In genomic region chr15:84166818-84167217, GRCm38 (mm10) we compare ENCODE assay signal across 10 mouse cellular contexts. TPM values are rescaled to one million over a fixed set of nuclear protein-coding genes. Genes with fewer than 3 reads are reported as not detected.
DNase-seq lines count a peak whose midpoint lies in the region; ATAC-seq and TF ChIP-seq lines count a peak whose summit lies in the region.
"Had no signal": no experiment of that assay in that cellular context is flagged by ENCODE, and none has a peak within 500 bp of the region (broad histone marks: within the 10 kb centered on the region; RNA-seq: fewer than 3 reads in every experiment).

No protein-coding gene starts in this region.

- no peak overlapping the region for H3K4me3 ChIP-seq in kidney, adult 2 months (ENCODE audit: insufficient read depth, low read depth, low read length)
- no peak overlapping the region for H3K4me3 ChIP-seq in kidney, embryonic 16.5 days (ENCODE audit: low read length)
- no peak overlapping the region for H3K4me3 ChIP-seq in embryonic facial prominence, embryonic 14.5 days (ENCODE audit: low read depth, low read length)
- no peak overlapping the region for H3K4me3 ChIP-seq in forebrain, embryonic 16.5 days (replicated peaks; ENCODE audit: low read length)
- H3K4me3 ChIP-seq in midbrain, embryonic 15.5 days, result no peak overlapping the region

- H3K36me3 ChIP-seq in kidney, adult 2 months (ENCODE audit: control insufficient read depth, insufficient read depth, low read length), result no peaks in the 10 kb centered on the region
- no peaks in the 10 kb centered on the region for H3K36me3 ChIP-seq in kidney, embryonic 16.5 days (ENCODE audit: insufficient read depth, low read length)
- H3K36me3 ChIP-seq in embryonic facial prominence, embryonic 14.5 days (ENCODE audit: control insufficient read depth, insufficient read depth, low read length), result no peaks in the 10 kb centered on the region
- no peaks in the 10 kb centered on the region for H3K36me3 ChIP-seq in forebrain, embryonic 16.5 days (ENCODE audit: control insufficient read depth, insufficient read depth)
- no peaks in the 10 kb centered on the region for H3K36me3 ChIP-seq in midbrain, embryonic 15.5 days (replicated peaks)
- H3K36me3 ChIP-seq: limb, embryonic 13.5 days had no signal

- no peak overlapping the region for H3K27ac ChIP-seq in kidney, adult 2 months (ENCODE audit: insufficient read depth, low read depth, low read length)
- no peak overlapping the region for H3K27ac ChIP-seq in kidney, embryonic 16.5 days (ENCODE audit: low read length)
- H3K27ac ChIP-seq in embryonic facial prominence, embryonic 14.5 days (replicated peaks; ENCODE audit: low read depth, low read length), result no peak overlapping the region
- peak overlapping the region; percentile 62; the same call in 1 of the 2 replicates for H3K27ac ChIP-seq in forebrain, embryonic 16.5 days (ENCODE audit: low read length)
- H3K27ac ChIP-seq in midbrain, embryonic 15.5 days, result peak overlapping the region; percentile 87
- H3K27ac ChIP-seq: limb, embryonic 13.5 days had no signal

- peaks cover 5% of the 10 kb centered on the region; the same call in 1 of the 2 replicates for H3K4me1 ChIP-seq in kidney, adult 2 months (ENCODE audit: control insufficient read depth, insufficient read depth, low read length)
- H3K4me1 ChIP-seq in kidney, embryonic 16.5 days (ENCODE audit: insufficient read depth, low read length), result peaks cover 16% of the 10 kb centered on the region
- peaks cover 6% of the 10 kb centered on the region; the same call in 1 of the 2 replicates for H3K4me1 ChIP-seq in embryonic facial prominence, embryonic 14.5 days (ENCODE audit: control insufficient read depth, insufficient read depth, low read length)
- peaks cover 20% of the 10 kb centered on the region for H3K4me1 ChIP-seq in forebrain, embryonic 16.5 days (replicated peaks; ENCODE audit: control insufficient read depth, insufficient read depth, low read length)
- peaks cover 24% of the 10 kb centered on the region for H3K4me1 ChIP-seq in midbrain, embryonic 15.5 days

- TF ChIP-seq POLR2A in kidney, adult 2 months (IDR thresholded peaks at IDR 0.05; ENCODE audit: low read depth, low read length), result no peak

- DNase-seq in kidney, adult 2 months, result peak; percentile 54
- no peak for DNase-seq in embryonic facial prominence, embryonic 14.5 days (ENCODE audit: low spot score)
- no peak for DNase-seq in thymus, postnatal 0 days (ENCODE audit: low spot score)
- DNase-seq in heart, adult 11 months, result no peak

- no peak overlapping the region for H3K4me2 ChIP-seq in kidney, embryonic 16.5 days (replicated peaks; ENCODE audit: low read depth, low read length)
- H3K4me2 ChIP-seq in embryonic facial prominence, embryonic 14.5 days (ENCODE audit: low read depth, low read length), result peak overlapping the region; percentile 99; the same call in 1 of the 2 replicates
- H3K4me2 ChIP-seq in forebrain, embryonic 16.5 days (ENCODE audit: low read length), result peak overlapping the region; percentile 83
- peak overlapping the region; percentile 69 for H3K4me2 ChIP-seq in midbrain, embryonic 15.5 days

- 62% methylated on average over 6 of the region's 6 CpGs for WGBS in kidney, adult 2 months
- 70% methylated on average over 6 of the region's 6 CpGs for WGBS in kidney, embryonic 16.5 days
- WGBS in embryonic facial prominence, embryonic 14.5 days, result 71% methylated on average over 6 of the region's 6 CpGs
- WGBS in forebrain, embryonic 16.5 days, result 70% methylated on average over 6 of the region's 6 CpGs
- WGBS in midbrain, embryonic 15.5 days, result 68% methylated on average over 6 of the region's 6 CpGs

- H3K27me3 ChIP-seq in kidney, adult 2 months (replicated peaks; ENCODE audit: control insufficient read depth, insufficient read depth, low read length), result no peaks in the 10 kb centered on the region
- H3K27me3 ChIP-seq in kidney, embryonic 16.5 days (ENCODE audit: insufficient read depth, low read length), result peaks cover 15% of the 10 kb centered on the region; the same call in 1 of the 2 replicates
- peaks cover 9% of the 10 kb centered on the region; the same call in 1 of the 2 replicates for H3K27me3 ChIP-seq in embryonic facial prominence, embryonic 14.5 days (replicated peaks; ENCODE audit: control insufficient read depth, insufficient read depth, low read length)
- no peaks in the 10 kb centered on the region for H3K27me3 ChIP-seq in forebrain, embryonic 16.5 days (replicated peaks; ENCODE audit: control insufficient read depth, insufficient read depth, low read length)
- H3K27me3 ChIP-seq in midbrain, embryonic 15.5 days (replicated peaks), result no peaks in the 10 kb centered on the region

- H3K9me3 ChIP-seq in kidney, embryonic 16.5 days (ENCODE audit: low read length), result no peaks in the 10 kb centered on the region
- H3K9me3 ChIP-seq in embryonic facial prominence, embryonic 14.5 days (ENCODE audit: control insufficient read depth, low read length), result no peaks in the 10 kb centered on the region
- no peaks in the 10 kb centered on the region for H3K9me3 ChIP-seq in forebrain, embryonic 16.5 days (ENCODE audit: control insufficient read depth, low read length)
- H3K9me3 ChIP-seq in midbrain, embryonic 15.5 days, result no peaks in the 10 kb centered on the region
- H3K9me3 ChIP-seq: limb, embryonic 13.5 days had no signal

- no peak for ATAC-seq in kidney, embryonic 16.5 days (ENCODE audit: low FRiP score, low TSS enrichment)
- no peak for ATAC-seq in embryonic facial prominence, embryonic 14.5 days (ENCODE audit: low read depth)
- no peak for ATAC-seq in forebrain, embryonic 16.5 days
- ATAC-seq in midbrain, embryonic 15.5 days (replicated peaks), result no peak

- no peak for TF ChIP-seq CTCF in kidney, adult 2 months (conservative IDR thresholded peaks at IDR 0.05; ENCODE audit: insufficient read depth, insufficient read length, low read depth, low read length)

- no peak overlapping the region for H3K9ac ChIP-seq in kidney, embryonic 16.5 days (replicated peaks; ENCODE audit: low read length)
- H3K9ac ChIP-seq in embryonic facial prominence, embryonic 14.5 days (ENCODE audit: low read depth, low read length), result no peak overlapping the region
- H3K9ac ChIP-seq in forebrain, embryonic 16.5 days (replicated peaks; ENCODE audit: low read depth, low read length), result no peak overlapping the region; the same call in 1 of the 2 replicates
- H3K9ac ChIP-seq in midbrain, embryonic 15.5 days, result peak overlapping the region; percentile 46; the same call in 1 of the 2 replicates
- H3K9ac ChIP-seq: limb, embryonic 13.5 days had no signal

RNA-seq across cellular contexts. Expression of gene Pnpla3, which starts 0.8 kb away (rescaled TPM):
- polyA plus RNA-seq in kidney, adult 2 months (2012; rRNA removed), result 28.4 and 40.6 TPM in 2 replicates
- 0.53 and 1.1 TPM in 2 replicates for polyA plus RNA-seq in kidney, embryonic 16.5 days (2015; fragmentation: Nextera tagmentation; extraction: Ambion mirVana)
- 0.89 and 1.1 TPM in 2 replicates for polyA plus RNA-seq in embryonic facial prominence, embryonic 14.5 days (2014; fragmentation: Nextera tagmentation; extraction: Ambion mirVana)
- 5.1 and 5.3 TPM in 2 replicates for polyA plus RNA-seq in forebrain, embryonic 16.5 days (2015; fragmentation: Nextera tagmentation; extraction: Ambion mirVana)
- 4.6 and 6.4 TPM in 2 replicates for polyA plus RNA-seq in midbrain, embryonic 15.5 days (2015; fragmentation: Nextera tagmentation; extraction: Ambion mirVana)
- 1.3 and 2.1 TPM in 2 replicates for polyA plus RNA-seq in thymus, postnatal 0 days (2015; fragmentation: Nextera tagmentation; extraction: Ambion mirVana)

RNA-seq across cellular contexts. Expression of gene Samm50, which starts 25.2 kb away (rescaled TPM):
- polyA plus RNA-seq in kidney, adult 2 months (2012; rRNA removed), result 18.6 and 22.9 TPM in 2 replicates
- polyA plus RNA-seq in kidney, embryonic 16.5 days (2015; fragmentation: Nextera tagmentation; extraction: Ambion mirVana), result 136 and 143 TPM in 2 replicates
- polyA plus RNA-seq in embryonic facial prominence, embryonic 14.5 days (2014; fragmentation: Nextera tagmentation; extraction: Ambion mirVana), result 71.1 and 74.0 TPM in 2 replicates
- 88.5 and 91.8 TPM in 2 replicates for polyA plus RNA-seq in forebrain, embryonic 16.5 days (2015; fragmentation: Nextera tagmentation; extraction: Ambion mirVana)
- 83.3 and 86.6 TPM in 2 replicates for polyA plus RNA-seq in midbrain, embryonic 15.5 days (2015; fragmentation: Nextera tagmentation; extraction: Ambion mirVana)
- polyA plus RNA-seq in thymus, postnatal 0 days (2015; fragmentation: Nextera tagmentation; extraction: Ambion mirVana), result 127 and 128 TPM in 2 replicates

RNA-seq across cellular contexts. Expression of gene Pnpla5, which starts 43.8 kb away (rescaled TPM):
- polyA plus RNA-seq in kidney, adult 2 months (2012; rRNA removed), result 0.05 and 0.11 TPM in 2 replicates
- not detected in 2 replicates for polyA plus RNA-seq in kidney, embryonic 16.5 days (2015; fragmentation: Nextera tagmentation; extraction: Ambion mirVana)
- polyA plus RNA-seq in embryonic facial prominence, embryonic 14.5 days (2014; fragmentation: Nextera tagmentation; extraction: Ambion mirVana), result not detected in 2 replicates
- not detected in 2 replicates for polyA plus RNA-seq in forebrain, embryonic 16.5 days (2015; fragmentation: Nextera tagmentation; extraction: Ambion mirVana)
- not detected in 2 replicates for polyA plus RNA-seq in midbrain, embryonic 15.5 days (2015; fragmentation: Nextera tagmentation; extraction: Ambion mirVana)
- polyA plus RNA-seq in thymus, postnatal 0 days (2015; fragmentation: Nextera tagmentation; extraction: Ambion mirVana), result 0.07 and 0.09 TPM in 2 replicates
- polyA plus RNA-seq: heart, embryonic 16.5 days; limb, embryonic 13.5 days; small intestine, adult 2 months had no signal

Comparison
In these comparisons a context has a peak if more than half of its experiments do, and no peak if none do; other contexts are left out.
1. H3K27ac ChIP-seq: peak in forebrain, embryonic 16.5 days (single experiment) and midbrain, embryonic 15.5 days (single experiment); none in kidney, adult 2 months (single experiment), kidney, embryonic 16.5 days (single experiment) and embryonic facial prominence, embryonic 14.5 days (single experiment).